Mouse (Mus musculus) embryo, embryonic 10.5 days (tissue): Measurements from ENCODE around the gene Cd4.
"Not testable (repeated sequence)": the region's sequence is repeated elsewhere in the genome, so short reads cannot be mapped to it uniquely, and the experiment has no call there.

ENCODE experiments used
- DNase-seq: peaks from one replicate; pipeline ENCODE4 v3.0.0-alpha.2; 2015; ENCODE audit warnings: low spot score

The Cd4 gene

GRCm38 (mm10) chr6:124915942-124916694 lies 28.1 kb upstream of the Cd4 start:
- peak; percentile 50 for DNase-seq

DNA sequence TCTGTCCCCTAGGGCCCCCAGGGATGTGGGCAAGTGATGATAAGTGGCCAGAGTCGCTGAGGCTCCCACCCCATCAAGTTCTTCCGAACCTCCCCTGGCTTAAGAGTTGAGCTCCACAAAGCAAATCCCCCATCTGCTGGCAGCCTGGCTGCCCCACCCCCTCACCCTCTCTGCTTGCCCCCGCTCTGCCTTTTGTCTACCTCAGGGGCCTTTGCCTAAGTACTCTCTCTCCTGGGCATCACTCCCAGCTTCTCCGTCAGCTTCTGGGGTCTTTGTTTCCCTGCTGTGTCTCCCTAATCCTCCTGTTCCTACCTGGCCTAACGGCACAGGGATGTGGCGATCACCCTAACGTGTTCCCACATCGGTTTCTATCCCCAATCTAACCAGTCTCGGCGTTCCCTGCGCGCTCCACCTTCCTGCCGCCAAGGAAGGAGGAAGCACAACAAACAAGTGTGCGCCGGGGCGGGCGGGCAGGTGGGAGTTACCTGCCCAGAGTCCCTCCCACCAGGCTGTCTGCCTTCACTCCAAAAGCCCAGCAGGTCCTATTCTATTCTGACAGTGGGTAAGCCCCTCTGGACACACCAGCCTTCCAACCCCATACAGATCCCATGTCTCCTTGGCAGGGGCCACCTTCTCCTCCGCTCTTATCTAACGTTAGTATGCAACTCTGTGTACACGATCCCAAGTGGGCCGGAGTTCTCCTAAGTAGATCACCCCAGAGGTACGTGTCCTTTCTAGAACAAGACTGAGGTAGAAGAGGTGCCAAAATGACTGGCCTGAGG lies 27.3 kb upstream of the Cd4 start:
- no peak for DNase-seq

DNA sequence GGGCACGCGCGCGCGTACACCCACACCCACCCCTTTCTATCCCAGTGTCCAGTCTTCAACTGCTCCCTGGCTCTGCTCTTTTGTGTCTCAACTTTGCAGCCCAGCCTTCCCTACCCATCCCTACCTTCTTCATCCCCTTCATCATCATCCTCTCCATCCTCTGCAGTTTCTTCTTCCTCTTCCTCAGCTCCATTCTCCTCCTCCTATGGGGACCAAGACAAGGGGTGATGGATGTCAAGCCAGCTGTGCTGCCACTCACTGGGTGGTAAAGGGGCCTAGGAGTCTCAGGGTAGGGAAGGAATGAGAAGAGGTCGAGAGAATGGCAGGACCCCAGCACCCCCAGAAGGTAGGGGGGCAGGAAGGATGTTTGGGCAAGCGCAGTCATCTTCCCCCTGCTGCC lies 26.5 kb upstream of the Cd4 start:
- DNase-seq, result no peak

DNA sequence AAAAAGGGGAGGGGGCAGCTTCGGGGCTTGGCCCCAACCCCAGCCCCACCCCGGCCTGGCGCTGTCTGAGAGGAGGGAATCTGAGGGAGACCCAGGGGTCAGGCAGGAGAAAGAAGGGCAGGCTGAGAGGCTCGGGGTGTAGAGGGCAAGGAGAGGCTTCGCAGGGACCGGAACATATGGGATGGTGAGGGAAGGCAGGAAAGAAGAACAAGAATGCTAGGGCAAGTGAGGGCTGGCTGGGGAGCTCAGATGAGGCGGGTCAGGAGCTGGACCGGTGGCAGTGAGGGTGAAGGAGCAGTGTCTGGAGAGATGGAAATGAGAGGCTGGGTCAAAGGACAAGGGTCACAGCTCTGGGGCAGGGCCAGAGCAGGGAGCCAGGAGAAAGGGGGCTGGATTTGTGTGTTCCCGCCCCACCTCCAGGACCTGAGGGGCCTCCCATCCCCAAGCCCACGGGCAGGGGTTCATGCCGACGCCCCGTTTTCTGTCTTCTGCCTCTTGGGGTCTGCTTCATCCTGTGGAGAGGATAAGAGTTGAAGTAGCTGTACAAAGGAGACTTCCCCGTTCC lies 25.8 kb upstream of the Cd4 start:
- DNase-seq, result no peak

DNA sequence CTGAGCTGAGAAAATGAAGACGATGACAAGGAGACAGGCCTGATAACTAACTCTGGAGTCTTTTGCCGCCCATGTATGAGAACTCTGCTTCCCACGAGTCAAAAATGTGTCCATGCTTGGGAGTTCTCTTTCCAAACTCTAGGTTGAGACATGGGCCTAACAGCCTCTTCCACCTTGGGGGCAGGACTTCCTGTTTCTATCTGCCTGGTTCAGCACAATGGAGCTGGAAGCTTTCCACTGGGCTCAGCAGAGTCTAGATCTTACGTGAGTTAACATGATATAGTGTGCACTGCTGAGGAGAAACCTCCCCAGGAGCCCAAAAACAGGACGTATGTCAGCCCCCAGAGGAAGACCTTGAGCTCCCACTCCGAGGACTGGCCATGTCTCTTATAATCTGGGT lies 25.2 kb upstream of the Cd4 start:
- DNase-seq, result no peak

GRCm38 (mm10) chr6:124911533-124912218 lies 23.7 kb upstream of the Cd4 start, which contains the start of gene Lag3:
Gene Lag3, minus strand, starts transcription at chr6:124911705.
- DNase-seq, result no peak

- DNase-seq, result no peak
These were observed 22.0 kb upstream of the Cd4 start for GRCm38 (mm10) chr6:124910032-124910431.

DNA sequence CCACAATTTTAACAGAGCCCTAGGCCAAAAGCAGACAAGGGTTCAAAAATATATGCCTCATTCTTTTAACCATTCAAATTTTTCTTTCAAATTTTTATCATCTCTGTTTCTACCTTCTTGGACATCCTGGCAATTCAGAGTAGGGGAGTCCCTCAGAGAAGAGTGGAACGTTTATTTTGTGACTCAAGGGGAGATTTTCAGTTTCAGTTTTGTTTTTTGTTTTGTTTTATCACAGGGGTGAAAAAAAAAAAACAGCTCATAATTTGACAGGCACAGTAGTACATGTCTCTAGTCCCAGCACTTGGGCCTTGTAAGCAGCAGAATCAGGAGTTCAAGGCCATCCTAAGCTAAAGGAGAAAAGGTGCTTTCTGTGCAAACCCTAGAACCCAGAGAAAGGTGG lies 19.7 kb upstream of the Cd4 start:
- DNase-seq, result no peak

DNA sequence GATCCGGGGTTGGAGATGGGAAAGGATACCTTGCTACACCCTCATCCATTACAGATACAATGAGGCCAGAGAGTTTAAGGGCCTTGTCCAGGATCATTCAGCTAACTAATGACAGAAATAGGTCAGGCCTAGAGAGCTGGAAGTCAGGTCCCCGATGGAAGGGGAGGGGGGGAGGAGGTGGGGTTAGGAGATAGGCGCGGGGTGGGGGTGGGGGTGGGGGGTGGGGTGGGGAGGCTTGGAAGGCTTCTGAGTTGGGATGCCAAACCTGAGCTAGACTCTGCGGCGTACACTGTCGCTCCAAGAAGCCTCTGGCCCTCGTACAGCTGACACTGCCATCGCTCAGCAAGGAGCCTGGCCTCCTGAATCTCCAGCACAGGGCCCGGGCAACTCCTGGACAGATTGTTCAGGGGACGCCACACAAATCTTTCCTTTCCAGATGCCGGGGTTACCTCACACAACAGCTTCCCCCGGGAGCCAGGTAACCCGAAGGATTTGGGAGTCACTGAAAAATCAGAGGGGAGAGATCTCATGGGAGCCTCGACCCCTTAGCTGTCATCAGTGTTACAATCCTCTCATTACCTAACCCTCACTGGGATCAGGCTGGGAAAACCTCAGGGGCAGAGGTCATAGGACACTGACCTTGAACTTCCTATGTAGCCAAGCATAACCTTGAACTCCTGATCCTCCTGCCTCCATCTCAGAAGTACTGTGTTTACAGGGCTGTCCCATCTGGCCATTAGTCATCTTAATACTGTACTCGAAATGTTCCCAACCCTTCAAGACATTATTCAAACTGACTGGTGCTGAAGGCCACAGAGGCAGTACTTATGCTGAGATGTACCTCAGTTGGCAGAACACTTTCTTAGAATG lies 17.2 kb upstream of the Cd4 start:
- DNase-seq, result peak; percentile 32

DNA sequence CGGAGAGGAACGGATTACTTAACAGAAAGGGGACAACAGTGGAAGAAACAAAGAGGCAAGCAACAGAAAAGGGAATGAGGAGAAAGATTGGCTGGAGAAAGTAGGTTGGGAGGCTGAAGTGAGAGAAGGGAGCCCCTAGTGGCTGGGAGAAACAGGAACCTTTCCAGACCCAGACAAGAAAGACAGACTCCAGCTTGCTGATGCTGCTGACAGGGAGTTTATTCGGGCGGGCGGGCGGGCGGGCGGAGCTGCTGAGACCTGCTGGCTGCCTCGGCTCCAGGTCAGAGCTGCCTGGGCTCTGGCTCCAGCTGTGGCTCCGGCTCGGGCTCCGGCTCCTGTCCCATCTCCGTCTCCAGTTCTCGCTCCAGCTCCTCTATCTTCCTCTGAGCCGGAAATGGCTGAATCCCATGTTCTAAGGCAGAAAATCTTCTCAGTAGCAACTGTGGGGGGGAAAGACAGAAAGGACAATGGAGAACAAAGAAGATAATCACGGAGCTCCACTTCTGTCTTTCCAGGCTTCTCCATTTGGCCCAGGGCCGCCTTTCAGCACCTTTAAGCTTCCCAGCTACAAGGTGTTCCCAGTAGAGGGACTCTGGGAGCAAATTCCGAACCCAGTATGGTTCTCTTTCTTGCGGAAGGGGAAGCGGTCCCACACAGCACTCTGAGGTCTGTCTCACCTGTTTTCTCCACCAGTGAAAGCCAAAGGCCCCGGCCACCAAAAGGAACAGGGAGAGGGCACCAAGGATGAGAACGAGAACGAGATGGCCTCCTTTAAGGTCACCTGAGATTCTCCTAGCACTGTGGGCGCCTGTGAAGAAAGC lies 16.4 kb upstream of the Cd4 start:
- peak; percentile 90 for DNase-seq

GRCm38 (mm10) chr6:124903580-124904151 lies 15.6 kb upstream of the Cd4 start:
- DNase-seq, result peak; percentile 97

DNA sequence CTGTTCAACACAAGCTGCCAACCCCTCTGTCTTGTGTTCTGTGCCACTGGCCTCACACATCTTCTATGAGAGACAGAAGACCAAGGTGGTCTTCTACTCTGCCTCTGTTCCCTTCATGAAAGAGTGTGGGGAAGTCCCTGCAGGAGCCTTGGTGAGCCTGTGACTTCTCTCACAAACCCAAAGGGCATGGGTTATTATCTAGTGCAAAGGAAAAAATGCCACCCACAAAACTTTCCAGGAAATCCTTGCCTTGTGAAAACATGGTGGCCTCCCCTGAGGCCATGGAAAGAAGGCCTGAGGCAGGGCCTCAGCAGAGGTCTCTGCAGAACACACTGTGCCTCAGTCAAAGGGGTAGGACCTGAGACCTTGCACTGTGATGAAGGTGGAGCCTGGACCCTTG lies 13.8 kb upstream of the Cd4 start:
- DNase-seq, result no peak

DNA sequence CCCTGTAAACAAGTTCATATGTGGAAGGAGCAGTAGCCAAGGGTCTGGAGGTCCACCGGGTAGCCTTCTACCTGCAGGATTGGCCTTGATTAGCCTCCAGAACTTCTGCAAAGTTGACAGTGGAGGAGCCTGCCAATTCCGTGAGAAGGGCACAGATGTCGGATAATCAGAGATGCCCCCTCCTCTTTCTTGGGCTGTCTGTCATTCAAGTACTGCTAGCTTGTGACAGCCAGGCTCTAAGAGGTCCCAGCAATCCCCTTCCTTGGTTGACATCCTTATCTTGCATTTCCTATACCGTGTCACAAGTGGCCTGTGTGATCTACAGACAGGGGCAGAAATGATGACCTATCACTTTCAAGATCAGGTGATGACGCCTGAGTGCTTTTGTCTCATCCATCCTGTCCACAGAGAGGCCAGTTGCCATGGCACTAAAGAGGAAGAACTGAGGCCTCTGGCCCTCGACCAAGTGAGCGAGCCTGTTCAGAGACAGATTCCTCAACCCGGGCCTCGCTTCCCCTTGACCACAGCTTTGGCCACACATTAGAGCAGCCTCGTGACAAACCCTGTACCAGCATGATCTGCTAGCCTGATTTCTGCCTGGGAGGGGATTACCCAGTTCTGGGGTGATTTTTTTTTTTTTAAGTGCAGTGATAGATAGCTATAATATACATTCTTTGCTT lies 12.9 kb upstream of the Cd4 start:
- DNase-seq, result no peak

- no peak for DNase-seq
These were observed 12.2 kb upstream of the Cd4 start for GRCm38 (mm10) chr6:124900056-124900800.

DNA sequence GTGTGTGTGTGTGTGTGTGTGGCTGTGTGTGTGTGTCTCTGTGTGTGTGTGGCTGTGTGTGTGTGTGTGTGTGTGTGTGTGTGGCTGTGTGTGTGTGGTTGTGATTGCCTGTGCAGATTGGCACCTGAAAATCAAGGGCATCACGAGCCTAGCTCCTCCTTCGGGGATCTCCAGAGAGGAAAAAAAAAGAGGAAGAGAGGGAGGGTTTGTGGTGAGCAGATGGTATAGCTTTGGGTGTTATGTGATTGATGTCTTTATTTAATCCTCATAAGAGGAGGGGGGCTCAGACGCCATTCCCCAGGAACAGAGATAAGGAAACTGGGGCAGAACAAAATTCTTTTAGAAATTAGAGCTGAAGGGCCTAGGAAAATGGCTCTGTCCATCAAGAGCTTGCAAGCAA lies 10.3 kb upstream of the Cd4 start:
- DNase-seq, result no peak

DNA sequence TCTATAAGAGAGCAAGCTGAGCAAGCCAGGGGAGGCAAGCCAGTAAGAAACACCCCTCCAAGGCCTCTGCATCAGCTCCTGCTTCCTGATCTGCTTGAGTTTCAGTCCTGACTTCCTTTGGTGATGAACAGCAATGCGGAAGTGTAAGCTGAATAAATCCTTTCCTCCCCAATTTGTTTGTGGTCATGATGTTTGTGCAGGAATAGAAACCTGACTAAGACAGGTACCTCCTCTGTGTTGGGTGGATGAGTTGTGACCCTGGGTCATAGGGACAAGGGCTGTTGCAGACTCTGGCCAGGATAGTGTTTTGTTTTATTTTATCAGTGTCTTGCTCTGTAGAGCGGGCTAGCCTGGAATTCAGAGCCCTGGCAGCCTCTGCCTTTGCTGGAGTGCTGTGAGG lies 6.1 kb upstream of the Cd4 start:
- not testable (repeated sequence) for DNase-seq

DNA sequence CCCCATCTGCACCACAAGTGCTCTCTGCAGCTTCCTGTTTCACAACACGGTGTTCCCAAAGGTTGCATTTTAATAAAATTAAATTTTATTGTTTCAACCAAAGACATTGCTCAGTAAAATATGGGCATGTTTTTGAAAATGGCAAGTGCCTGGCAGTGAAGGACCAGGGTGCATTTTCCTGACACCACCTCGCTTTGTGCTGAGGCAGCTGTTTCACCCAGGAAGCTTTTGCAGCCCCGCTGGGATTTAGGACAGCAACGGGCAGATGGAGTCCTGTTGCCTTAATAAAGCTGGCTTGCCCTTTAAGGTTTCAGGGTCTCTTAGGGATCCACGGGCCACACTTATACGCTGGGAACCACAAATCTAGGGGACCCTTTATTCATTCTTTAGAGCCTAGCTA lies 3.0 kb upstream of the Cd4 start:
- no peak for DNase-seq

GRCm38 (mm10) chr6:124888555-124889125 lies 619 bp upstream of the Cd4 start:
- DNase-seq, result no peak

GRCm38 (mm10) chr6:124885956-124886381 lies 2.1 kb downstream of the Cd4 start:
- DNase-seq, result no peak
